Mouse (Mus musculus) liver, adult 2 months (tissue): ENCODE measurements around the gene Syndig1l.

ENCODE experiments used
- CTCF ChIP-seq: fragments of 200-500 bp; IDR thresholded peaks from 2 replicates; pipeline ENCODE4 v1.5.1; 2011; ENCODE audit warnings: low read depth, low read length, control low read depth
- POLR2A ChIP-seq: fragments of 200-500 bp; IDR thresholded peaks from 2 replicates; pipeline ENCODE4 v1.6.1; 2011; ENCODE audit warnings: low read length, control low read depth; ENCODE audit not compliant: insufficient read depth; ENCODE audit errors: extremely low read depth

- TF ChIP-seq CTCF (no peak), POLR2A (no peak)
Measured at GRCm38 (mm10) chr12:84640253-84640652, 58.4 kb downstream of the Syndig1l start.
